Mouse (Mus musculus): ENCODE measurements at regions not wholly inside any gene's neighbourhood (a gene's known extent, or its start where the extent isn't known, plus 50 kb on each side); places are given as distances from the start of the nearest gene placed in this dataset.

DNA sequence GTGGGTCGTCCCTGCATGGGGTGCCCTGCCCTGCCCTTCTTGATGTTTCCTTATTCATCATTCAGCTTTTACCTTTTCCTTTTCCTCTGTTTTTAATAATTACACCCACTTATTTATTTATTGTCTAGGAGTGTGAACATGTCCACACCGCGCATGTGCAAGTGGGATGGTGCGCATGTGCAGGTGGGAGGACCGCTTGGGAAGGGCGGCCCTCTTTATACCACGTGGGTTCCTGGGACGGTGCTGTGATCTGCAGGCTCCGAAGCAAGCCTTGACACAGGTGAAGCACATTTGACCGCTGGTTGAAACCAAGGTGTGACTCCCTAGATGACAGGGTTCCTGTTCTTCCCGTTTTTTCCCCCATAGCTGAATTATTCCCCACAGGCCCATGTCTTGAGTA lies 60.0 kb downstream of the Syf2 start:
- no peak for DNase-seq

DNA sequence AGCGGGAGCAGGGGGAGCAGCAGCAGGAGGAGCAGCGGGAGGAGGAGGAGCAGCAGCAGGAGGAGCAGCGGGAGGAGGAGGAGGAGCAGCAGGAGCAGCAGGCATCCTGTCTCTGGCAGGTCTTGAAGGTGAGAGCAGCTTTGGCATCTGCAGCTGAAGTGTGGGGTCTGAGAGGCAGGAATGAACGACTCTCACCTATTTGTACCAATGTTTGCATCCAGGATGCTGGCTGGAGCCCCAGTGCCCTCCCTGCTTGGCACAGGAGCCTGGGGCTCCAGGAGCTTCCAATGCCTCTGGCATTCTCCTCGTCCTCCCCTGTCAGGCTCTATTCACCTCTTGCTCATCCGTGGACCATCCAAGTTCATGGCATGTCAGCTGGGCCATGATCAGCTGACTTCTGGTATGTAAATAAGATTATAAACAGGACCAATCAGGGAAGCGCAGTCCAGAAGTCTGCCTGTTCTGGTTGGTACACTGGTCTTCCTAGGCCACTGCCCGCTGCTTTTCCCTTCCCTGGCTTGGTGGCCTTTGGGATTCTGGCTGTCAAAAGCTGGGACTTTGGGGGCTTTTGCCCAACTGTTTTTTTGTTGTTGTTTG lies 62.9 kb downstream of the Syf2 start:
- DNase-seq = peak; percentile 57 to 69

DNA sequence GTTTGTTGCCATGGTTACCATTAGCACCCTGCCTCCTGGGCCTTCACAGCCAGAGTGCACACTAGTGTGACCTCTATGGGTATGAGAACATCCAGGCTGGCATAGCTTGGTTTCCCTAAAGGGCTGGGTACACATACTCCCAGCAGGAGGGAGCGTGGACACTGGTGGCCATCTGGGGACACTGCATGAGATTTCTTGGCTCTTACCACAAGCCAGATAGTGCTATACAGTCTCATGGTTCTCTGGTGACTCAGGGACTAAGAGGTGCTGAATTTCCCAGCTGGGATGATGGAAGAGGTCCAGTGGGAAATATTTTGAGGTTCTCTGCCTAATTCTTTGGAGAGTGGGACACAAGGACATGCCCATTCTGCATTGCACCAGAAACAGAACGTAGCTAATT lies 63.5 kb downstream of the Syf2 start:
- DNase-seq = peak; percentile 93

DNA sequence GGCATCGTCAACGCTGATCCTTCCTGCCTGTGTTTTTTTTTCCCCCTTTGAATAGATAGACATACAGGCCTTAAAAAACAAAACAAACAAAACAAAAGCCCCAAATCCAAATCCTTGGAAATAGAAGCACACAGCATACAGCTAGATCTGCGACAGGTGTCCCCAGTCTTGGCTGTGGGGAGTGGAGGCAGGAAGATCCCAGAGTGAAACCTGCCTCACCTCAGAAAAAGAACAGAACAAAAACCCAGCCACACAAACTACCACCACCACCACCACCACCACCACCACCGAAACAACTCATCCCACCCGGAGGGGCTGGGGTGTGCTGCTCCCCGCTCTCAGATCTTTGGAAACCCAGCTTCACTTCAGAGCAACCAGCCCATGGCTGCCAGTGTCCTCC lies 64.0 kb downstream of the Syf2 start:
- peak in 1 of 2 experiments; percentile 34 for DNase-seq

DNA sequence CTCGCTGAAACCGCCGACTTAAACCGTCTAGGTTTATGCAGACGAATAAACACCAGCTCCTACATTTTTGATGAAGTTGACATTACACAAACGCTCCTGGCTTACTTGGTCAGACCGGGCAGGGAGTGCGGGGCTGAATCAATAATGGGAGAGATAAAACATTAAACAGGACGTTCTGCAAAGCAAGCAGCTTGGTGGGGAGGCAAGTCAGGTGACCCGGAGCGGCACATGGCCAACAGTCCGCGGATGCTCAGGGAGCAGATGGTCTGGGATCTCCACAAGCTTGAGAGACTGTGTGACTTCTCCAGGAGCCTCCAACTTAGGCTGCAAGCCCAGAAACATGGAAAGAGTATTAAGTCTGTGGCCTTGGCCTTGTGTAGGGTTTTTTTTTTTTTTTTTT lies 64.4 kb downstream of the Syf2 start:
- DNase-seq = peak; percentile 96

DNA sequence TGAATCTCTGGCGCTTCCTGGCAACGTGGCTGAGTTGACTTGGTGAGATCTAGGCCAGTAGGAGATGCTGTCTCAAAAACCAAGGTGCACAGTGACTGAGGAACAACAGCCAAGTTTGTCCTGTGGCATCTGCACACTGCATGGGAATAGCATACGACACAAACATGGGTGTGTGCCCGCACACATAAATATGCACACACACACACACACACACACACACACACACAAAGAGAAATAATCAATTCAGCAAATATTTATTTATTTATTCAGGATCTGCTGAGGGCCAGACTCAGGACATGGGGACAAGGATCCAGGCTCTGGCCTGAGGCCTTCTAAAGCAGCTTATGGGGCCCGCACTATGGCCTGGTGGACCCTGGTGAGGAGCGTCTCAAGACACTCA lies 65.4 kb downstream of the Syf2 start:
- DNase-seq = no peak

DNA sequence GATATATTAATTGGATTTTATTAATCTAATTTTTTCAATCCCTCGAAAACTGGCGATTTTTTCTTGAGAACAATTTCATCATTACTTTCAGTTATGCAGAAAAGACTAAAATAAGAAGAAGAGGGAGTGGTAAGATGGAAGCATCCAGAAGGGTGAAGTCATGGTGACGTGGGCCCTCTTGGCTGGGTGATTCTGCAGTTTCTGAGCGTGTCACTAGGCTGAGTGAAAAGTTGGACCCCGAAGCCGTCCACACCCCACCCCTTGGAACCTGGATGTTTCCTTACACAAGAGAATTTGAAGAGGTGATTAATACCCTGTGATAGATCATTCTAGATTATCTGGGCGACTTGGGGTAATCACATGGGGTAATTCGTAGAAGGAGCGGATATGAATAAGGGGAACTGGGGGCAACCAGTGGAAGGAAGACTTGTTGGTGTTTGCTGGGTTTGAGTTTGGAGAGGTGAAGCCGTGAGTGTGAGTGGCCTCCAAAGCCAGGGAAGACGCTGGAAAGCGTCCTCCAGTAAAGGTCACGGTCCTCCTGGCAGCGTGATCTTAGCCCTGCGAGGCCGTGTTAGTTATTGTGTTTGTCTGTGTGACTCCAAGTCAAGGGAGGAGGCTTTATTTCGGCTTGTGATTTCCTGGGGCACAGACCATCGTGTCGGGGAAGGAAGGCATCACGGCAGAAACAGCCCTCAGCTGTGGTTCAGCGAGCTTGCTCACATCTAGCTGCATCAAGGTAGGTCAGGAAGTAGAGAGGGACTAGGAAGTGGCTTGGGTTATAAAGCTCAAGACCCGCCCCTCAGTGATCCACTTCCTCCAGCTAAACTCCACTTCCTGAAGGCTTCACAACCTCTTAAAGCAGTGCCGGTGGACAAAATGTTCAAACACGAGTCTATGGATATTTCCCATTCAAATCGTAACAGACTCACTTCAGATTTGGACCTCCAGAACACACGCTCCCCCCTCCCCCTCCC lies 67.0 kb downstream of the Syf2 start:
- DNase-seq = no peak

DNA sequence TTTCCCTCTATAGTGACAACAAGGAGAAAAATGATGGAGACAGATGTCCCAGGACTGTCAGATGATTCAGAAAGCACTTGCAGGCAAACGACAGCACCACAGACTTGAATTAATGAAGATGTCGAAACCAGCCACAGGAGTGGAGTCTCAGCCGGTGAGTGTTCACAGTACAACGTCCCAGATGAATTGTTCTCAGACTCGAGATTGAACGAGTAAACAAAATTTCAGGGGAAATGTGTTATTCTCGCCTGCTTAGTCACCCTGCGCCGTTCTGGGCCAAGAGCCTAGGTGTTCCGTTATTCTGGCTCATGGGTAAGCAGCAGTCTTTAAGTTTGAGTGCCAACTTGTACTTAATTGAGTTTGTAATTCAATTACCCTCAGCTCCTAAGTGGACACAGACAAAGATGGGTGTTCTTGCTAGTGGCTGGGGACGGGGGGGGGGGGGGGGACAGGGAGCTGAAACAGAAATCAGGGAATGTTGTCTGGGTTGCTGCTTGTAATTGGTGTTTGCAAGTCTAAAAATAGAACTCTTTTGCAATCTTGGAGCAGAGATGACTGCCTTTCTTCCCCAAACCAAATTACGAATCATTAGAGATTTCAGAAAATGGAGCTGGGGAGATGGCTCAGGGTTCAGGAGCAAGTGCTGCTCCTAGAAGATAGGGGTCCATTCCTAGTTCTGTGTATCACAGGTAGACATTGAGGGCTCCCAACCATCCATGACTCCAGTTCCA lies 68.4 kb downstream of the Syf2 start:
- no peak for DNase-seq

DNA sequence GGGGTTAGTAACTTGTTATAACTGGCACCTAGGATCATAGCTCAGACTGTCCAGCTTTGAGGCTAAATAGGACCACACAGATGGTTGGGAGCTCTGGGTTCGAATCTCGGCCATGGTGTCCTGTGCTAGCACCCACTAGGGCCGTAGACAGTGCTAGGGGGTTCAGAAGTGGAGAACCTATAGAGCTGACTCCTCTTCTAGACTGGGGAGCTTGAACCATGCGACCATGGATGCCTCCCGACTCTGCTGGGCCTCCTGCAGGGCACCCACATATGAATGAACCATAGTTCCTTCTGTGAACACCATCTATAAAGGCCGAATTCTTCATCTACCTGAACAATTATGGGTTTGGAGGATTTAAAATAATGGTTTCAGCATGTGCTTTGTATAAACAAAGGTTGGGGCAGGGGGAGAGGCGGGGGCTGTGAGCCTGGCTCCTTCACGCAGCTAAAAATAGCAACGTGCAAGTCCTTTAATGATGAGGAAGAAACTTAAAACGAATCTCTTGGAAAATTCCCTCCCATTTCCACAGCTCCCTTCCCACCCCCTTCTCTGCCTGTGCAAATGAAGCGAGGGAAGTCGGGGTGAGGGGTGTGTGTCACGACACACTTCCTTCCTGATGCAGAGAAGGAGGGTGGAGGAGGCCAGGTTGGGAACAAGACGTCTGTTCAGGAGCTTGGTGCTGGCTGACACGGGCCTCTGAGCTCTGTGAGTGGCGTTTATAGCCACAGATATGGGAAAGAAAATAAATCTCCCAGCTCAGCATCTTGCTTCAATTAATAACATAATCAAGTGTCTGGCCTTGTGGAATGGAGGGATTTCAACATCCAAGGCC lies 71.6 kb downstream of the Syf2 start:
- no peak for DNase-seq

DNA sequence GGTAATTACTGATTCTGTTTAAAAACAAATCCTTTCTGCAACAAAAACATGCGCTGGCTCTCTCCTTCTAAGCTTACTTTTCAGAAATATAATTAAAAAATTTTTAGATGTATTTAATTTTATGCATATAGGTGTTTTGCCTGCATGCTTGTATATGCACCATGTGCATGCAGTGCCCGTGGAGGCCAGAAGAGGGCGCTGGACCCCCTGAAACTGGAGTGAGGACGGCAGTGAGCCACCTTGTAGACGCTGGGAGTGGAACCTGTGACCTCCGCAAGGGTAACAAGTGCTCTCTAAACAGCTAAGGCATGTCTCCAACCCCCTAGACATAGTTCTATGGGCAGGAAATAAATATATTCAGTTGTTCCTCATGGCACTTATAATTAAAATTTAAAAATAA lies 80.7 kb downstream of the Syf2 start:
- DNase-seq = no peak

DNA sequence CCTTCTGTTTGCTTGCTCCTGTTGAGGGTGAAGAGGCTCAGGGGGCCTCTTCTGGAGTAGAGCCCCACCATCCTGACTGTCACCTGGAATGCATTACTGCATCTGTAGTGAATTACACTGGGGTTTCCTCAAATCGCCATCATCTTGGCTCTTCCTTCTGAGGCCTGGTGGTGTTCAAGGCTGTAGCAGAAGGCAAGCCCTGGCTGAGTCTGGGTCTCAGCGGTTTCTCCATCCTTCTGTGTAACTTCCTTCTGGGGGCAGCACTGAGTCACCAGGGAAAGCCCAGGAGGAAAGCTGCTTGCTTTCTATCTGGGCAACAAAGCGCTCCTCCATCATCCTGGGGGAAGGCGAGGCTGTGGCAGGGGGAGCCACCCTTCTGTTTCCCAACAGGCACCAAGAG lies 82.2 kb downstream of the Syf2 start:
- no peak for DNase-seq

DNA sequence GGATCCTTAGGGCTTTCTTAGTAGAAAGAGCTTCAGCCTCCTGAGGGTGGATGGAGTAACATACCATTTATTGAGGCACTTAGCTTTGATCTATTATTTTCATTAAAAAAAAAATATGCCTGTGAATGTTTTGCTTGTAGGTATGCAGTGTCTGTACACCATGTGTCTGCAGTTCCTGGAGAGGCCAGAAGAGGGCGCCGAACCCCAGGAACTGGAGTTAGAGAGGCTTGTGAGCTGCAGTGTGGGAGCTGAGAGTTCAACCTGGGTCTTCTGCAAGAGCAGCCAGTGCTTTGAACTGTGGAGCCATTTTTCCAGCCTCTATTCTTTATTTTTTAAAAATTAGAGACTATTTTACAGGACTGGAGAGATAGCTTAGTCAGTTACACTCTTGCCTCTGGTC lies 83.2 kb downstream of the Syf2 start:
- no peak for DNase-seq

DNA sequence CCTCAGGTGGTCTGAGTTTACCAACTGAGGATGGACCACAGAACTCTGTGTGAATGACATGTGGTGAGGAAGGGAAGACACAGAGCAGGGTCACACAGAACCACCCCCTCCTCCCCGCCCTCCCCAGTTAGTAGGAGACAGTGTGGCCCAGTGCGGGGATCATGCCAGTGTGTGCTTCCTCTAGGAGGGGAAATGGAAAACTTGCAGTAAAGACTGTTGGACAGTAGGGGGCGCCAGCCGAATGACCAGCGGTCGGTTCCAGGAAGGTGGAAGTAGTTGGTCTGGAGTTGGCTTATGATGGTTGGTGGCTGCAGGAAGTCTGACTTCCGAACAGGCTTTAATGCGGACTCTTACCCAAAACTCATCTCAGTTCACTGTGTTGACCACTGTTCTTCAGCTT lies 87.3 kb downstream of the Syf2 start:
- DNase-seq = peak; percentile 14 to 44

DNA sequence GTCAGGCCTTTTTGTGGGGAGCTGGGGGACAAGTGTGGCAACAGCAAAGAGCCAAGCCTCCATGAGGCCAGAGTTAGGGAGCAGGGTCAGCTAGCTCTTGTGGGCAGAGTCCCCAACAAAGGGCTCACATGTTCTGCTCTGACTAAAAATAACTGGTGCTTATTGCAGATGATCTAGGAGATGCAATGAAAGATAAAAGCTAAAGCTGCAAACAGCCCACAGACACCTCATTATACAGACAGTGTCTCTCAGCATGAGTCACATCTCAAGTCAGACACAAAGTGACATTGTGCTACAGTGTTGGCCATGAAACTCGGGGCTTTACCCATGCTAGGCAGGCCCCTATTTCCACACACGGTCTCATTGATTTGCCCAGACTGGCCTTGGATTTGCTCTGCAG lies 88.4 kb downstream of the Syf2 start:
- no peak for DNase-seq

DNA sequence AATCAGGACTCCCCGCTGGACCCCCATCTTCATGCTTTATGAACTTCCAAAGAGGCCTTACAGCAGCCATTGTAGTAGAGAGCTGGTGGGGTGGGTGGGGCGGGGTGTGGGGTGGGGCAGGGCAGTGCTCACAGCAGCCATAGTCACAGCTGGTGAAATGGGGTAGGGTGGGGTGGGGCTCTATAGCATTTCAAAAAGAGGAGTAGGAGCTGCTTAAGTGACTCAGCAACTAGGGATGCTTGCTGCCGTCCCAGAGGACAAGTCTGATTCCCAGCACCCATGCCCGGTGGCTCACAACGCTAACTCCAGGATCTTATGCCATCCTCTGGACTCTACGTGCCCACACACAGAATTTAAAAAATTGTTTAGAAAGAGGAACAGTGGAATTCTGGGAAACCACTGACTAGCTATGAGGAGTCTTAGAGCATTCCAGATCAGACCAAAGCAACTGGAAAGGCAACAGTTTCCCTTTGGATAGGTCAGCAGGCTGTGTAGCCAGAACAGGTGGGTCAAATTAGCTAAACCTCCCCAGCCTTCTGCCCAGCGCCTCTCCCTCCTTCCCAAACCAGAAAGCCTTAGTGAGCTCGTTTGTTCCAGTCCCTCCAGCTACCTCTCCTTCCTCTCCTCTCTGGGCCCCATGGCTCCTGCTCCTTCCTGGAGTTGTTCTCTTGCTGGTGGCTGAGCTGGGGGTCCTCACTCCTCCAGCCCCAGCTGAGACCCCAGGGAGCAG lies 89.7 kb downstream of the Syf2 start:
- no peak for DNase-seq

DNA sequence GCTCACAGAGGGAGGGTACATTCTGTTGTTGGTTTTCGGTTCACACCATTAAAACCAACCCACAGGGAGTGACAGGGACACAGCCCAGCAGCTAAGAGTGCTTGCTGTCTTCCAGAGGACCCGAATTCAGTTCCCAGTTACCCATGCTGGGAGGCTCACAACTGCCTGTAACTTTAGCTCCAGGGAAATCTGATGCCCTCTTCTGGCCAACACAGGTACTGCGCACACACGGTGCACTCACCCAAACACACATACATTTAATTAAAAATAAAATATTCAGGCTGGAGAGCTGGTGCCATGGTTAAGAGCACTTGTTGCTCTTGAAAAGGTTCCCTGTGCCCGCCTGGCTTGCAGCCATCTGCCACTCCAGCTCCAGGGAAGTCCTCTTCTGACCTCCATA lies 92.5 kb downstream of the Syf2 start:
- no peak for DNase-seq

DNA sequence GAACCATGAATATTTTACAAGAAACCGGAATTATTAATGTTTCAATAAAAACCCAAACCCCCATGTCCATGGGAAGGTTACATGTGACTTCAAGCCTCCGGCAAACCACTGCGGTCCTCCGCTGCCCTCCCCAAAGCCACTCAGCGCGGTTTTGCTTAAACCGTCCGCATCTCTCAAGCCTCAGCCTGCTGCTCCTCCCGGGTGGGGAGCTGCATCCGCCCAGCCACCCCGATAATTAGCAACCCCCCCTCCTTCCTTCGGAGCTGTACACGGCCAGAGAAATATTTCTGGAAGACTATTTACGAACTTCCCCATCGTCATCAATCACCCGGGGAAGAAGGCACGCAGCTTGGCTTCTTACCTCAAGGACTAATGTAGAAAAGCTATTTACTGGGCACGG lies 94.7 kb upstream of the Runx3 start:
- DNase-seq = no peak

DNA sequence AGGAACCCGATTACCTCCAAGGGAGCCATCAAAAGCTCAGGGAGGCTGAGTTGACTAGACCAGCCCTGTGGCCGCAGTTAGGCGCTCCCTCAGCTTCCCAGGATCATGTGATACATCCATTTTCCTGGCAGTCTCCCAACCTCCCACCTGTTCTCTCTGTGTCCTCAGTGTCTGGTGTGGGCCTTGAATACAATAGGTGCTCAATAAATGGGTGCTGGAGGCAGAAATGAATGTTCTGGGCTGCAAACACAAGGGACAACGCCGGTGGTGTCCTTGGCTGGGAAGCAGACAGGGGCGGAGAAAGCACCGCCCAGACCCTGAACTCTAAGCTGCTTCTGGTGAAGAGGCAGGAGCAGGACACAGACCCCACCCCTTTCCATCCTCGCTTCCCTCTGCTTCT lies 93.3 kb upstream of the Runx3 start:
- DNase-seq = no peak

DNA sequence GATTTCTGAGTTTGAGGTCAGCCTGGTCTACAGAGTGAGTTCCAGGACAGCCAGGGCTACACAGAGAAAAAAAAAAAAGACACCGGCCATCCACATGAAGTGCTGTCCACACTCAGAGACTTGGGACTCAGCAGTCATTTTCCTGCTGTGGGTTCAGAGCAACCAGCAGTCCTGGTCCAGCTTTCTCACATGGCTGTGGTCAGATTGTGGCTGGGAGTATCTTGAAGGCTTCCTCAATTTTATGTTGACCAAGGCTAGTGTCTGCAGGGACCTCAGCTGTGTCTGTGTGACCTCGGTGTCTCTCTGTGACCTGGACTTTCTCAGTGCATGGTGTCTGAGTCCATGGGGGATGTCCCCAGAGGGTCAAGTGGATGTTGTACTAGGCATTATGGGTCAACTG lies 90.7 kb upstream of the Runx3 start:
- DNase-seq = no peak

DNA sequence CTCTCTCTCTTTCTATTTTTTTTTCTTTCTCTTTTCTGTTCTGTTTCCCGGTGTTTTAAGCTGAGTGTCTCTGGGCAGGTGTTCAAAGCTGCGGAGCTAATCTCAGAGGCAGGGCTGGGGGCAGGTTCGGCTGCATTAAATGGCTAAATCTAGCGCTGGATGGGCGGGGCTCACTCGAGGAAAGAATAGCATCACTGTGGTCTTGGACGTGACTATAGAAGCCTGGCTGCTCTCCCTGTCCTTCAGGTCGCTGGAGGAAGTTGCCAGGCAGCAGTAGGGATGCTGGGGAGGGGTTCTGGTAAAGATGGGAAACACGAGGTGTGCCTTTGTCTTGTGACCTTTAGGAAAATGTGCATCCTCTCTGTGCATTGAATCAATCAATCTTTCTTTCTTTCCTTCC lies 88.0 kb upstream of the Runx3 start:
- no peak for DNase-seq

DNA sequence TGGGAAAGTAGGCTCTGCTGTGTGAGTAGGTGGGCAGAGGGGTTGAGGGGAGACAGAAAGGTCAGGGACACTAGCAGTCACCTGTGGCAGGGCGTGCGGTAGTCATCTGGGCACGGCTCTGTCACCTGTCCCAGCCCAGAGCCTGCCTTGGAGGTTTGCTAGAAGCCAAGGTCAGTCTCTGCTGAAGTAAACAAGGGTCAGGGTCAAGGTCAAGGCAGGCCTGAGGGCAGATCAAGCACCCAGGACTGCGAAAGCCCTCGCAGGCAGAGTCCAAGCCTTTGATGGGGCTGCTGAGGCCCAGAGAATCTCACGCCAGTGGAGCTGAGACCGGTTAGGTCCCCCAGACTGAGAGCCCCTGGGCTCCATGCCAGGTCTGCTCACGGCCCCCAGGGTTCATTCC lies 87.2 kb upstream of the Runx3 start:
- DNase-seq = no peak

DNA sequence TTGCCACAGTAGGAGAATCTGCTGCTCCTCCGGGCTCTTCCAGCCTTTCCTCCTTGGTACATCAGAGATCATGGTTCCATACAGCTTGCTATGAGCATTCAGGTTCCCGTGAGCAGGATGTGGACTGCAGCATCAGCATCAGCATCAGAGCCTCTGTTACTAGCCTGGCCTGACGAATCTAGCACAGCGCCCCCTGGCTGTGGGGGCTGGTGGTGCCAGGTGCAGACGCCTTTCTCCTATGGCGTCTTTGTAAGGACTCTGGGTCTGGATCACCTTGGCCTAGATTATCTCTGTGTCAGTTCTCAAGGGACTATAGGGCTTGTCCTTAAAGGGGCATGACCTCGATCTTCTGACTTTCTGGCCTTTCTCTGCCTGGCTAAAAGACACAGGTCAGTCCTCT lies 86.0 kb upstream of the Runx3 start:
- DNase-seq = peak; percentile 33 to 66

Data from cerebellum, adult 18-20 months (tissue).